Comparison of ENCODE assay signal across 8 mouse cellular contexts in the genomic region with DNA sequence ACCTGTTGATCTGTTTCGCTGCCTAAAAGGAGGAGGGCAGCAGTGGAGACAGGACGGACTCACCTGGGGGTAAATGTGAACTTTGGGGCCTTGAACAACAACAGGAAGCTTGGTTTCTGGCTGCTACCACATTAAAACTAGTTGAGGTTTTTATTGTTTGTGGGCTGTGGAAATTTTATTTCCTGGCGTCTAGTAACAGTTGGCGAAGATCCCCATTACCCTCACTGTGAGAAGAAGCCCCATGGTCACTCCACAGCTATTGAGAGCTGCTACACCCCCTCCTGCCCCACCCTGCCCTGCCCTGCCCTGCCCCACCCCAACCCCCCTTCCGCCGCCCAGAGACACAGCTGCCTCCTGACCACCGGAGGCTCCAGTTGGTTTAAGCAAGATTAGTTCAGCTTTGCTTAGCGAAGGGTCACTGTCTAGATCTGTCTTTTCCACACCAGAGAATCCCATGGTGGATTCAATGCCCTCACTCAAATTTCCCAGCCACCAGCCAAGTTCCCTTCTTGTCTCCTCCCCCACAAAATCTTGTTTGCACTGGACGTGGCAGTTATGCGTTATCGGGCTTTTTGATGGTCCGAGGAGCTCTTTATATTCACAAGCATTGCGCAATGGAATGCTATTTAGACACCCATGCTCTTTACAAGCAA.
DNase-seq lines count a peak whose midpoint lies in the region; ATAC-seq and TF ChIP-seq lines count a peak whose summit lies in the region.

No protein-coding gene starts in this region.

- TF ChIP-seq CTCF in layer of hippocampus, adult 2 months (conservative IDR thresholded peaks at IDR 0.05) = no peak

- no peak for DNase-seq in embryonic facial prominence, embryonic 10.5 days (ENCODE audit: low spot score)
- DNase-seq in neural tube, embryonic 10.5 days (ENCODE audit: extremely low spot score, low spot score) = peak; percentile 13
- DNase-seq in liver, embryonic 11.5 days (ENCODE audit: low spot score) = peak; percentile 32
- DNase-seq in cerebellum, postnatal 10 days = no peak
- no peak for DNase-seq in layer of hippocampus, adult 2 months (ENCODE audit: low spot score in 2 of 2)

- no peaks in the 10 kb centered on the region for H3K27me3 ChIP-seq in embryonic facial prominence, embryonic 13.5 days
- H3K27me3 ChIP-seq in embryonic facial prominence, embryonic 10.5 days (replicated peaks; ENCODE audit: low read depth, poor library complexity, severe bottlenecking) = no peaks in the 10 kb centered on the region
- H3K27me3 ChIP-seq in neural tube, embryonic 15.5 days (replicated peaks) = no peaks in the 10 kb centered on the region
- H3K27me3 ChIP-seq in liver, embryonic 11.5 days (replicated peaks; ENCODE audit: control insufficient read depth, insufficient read depth, low read length) = no peaks in the 10 kb centered on the region
- H3K27me3 ChIP-seq in stomach, embryonic 16.5 days (ENCODE audit: control insufficient read depth, insufficient read depth, low read length) = no peaks in the 10 kb centered on the region

- H3K9me3 ChIP-seq in embryonic facial prominence, embryonic 13.5 days = no peaks in the 10 kb centered on the region
- no peaks in the 10 kb centered on the region for H3K9me3 ChIP-seq in embryonic facial prominence, embryonic 10.5 days
- H3K9me3 ChIP-seq in neural tube, embryonic 15.5 days (replicated peaks) = no peaks in the 10 kb centered on the region
- no peaks in the 10 kb centered on the region for H3K9me3 ChIP-seq in liver, embryonic 11.5 days (ENCODE audit: control insufficient read depth, low read length)
- H3K9me3 ChIP-seq in stomach, embryonic 16.5 days (replicated peaks; ENCODE audit: control insufficient read depth, low read length) = no peaks in the 10 kb centered on the region

- 57% methylated on average over 13 of the region's 13 CpGs for WGBS in embryonic facial prominence, embryonic 13.5 days
- 61% methylated on average over 13 of the region's 13 CpGs for WGBS in embryonic facial prominence, embryonic 10.5 days
- WGBS in neural tube, embryonic 15.5 days = 58% methylated on average over 13 of the region's 13 CpGs
- 40% methylated on average over 13 of the region's 13 CpGs for WGBS in liver, embryonic 11.5 days
- 39% methylated on average over 13 of the region's 13 CpGs for WGBS in stomach, embryonic 16.5 days

- no peaks in the 10 kb centered on the region for H3K36me3 ChIP-seq in embryonic facial prominence, embryonic 13.5 days
- H3K36me3 ChIP-seq in embryonic facial prominence, embryonic 10.5 days (replicated peaks) = no peaks in the 10 kb centered on the region
- H3K36me3 ChIP-seq in neural tube, embryonic 15.5 days = no peaks in the 10 kb centered on the region
- no peaks in the 10 kb centered on the region for H3K36me3 ChIP-seq in liver, embryonic 11.5 days (ENCODE audit: control insufficient read depth, insufficient read depth, low read length)
- H3K36me3 ChIP-seq in stomach, embryonic 16.5 days (ENCODE audit: control insufficient read depth, insufficient read depth, low read length) = no peaks in the 10 kb centered on the region

- H3K9ac ChIP-seq in embryonic facial prominence, embryonic 13.5 days = no peak overlapping the region
- no peak overlapping the region for H3K9ac ChIP-seq in neural tube, embryonic 15.5 days (replicated peaks)
- no peak overlapping the region for H3K9ac ChIP-seq in liver, embryonic 11.5 days (ENCODE audit: low read depth, low read length)
- H3K9ac ChIP-seq in stomach, embryonic 16.5 days (ENCODE audit: low read length) = no peak overlapping the region

- no peak for ATAC-seq in embryonic facial prominence, embryonic 13.5 days (ENCODE audit: insufficient number of reproducible peaks, insufficient read depth, low FRiP score, low TSS enrichment, low read depth)
- ATAC-seq in neural tube, embryonic 15.5 days (ENCODE audit: low FRiP score) = no peak
- 0 out of 2 replicates have a peak, but pooled peaks have one; percentile 35 for ATAC-seq in liver, embryonic 11.5 days (replicated peaks; ENCODE audit: low FRiP score)
- peak; percentile 27; the same call in 1 of the 2 replicates for ATAC-seq in stomach, embryonic 16.5 days (ENCODE audit: insufficient read depth, low FRiP score)

- H3K4me2 ChIP-seq in embryonic facial prominence, embryonic 13.5 days = peak overlapping the region; percentile 47; the same call in 1 of the 2 replicates
- no peak overlapping the region for H3K4me2 ChIP-seq in neural tube, embryonic 15.5 days
- H3K4me2 ChIP-seq in liver, embryonic 11.5 days = peak overlapping the region; percentile 58
- H3K4me2 ChIP-seq in stomach, embryonic 16.5 days (ENCODE audit: low read depth, low read length) = peak overlapping the region; percentile 81

- H3K27ac ChIP-seq in embryonic facial prominence, embryonic 13.5 days = no peak overlapping the region
- no peak overlapping the region for H3K27ac ChIP-seq in embryonic facial prominence, embryonic 10.5 days (replicated peaks)
- no peak overlapping the region for H3K27ac ChIP-seq in neural tube, embryonic 15.5 days (replicated peaks)
- H3K27ac ChIP-seq in liver, embryonic 11.5 days (ENCODE audit: low read depth, low read length) = no peak overlapping the region
- peak overlapping the region; percentile 64 for H3K27ac ChIP-seq in stomach, embryonic 16.5 days (ENCODE audit: low read length)
- H3K27ac ChIP-seq in layer of hippocampus, adult 2 months = no peak overlapping the region

- no peak overlapping the region for H3K4me3 ChIP-seq in embryonic facial prominence, embryonic 13.5 days
- H3K4me3 ChIP-seq in embryonic facial prominence, embryonic 10.5 days = no peak overlapping the region
- no peak overlapping the region for H3K4me3 ChIP-seq in neural tube, embryonic 15.5 days (replicated peaks)
- H3K4me3 ChIP-seq in liver, embryonic 11.5 days (ENCODE audit: low read depth, low read length) = no peak overlapping the region
- H3K4me3 ChIP-seq in stomach, embryonic 16.5 days (replicated peaks; ENCODE audit: low read length) = peak overlapping the region; percentile 40; the same call in 1 of the 2 replicates
- no peak overlapping the region for H3K4me3 ChIP-seq in layer of hippocampus, adult 2 months

- H3K4me1 ChIP-seq in embryonic facial prominence, embryonic 13.5 days = peaks cover 26% of the 10 kb centered on the region
- H3K4me1 ChIP-seq in embryonic facial prominence, embryonic 10.5 days = peaks cover 48% of the 10 kb centered on the region
- peaks cover 19% of the 10 kb centered on the region; the same call in 1 of the 2 replicates for H3K4me1 ChIP-seq in neural tube, embryonic 15.5 days
- peaks cover 8% of the 10 kb centered on the region for H3K4me1 ChIP-seq in liver, embryonic 11.5 days (replicated peaks; ENCODE audit: control insufficient read depth, insufficient read depth, low read length)
- peaks cover 26% of the 10 kb centered on the region for H3K4me1 ChIP-seq in stomach, embryonic 16.5 days (ENCODE audit: control insufficient read depth, insufficient read depth, low read length)

Comparison
In these comparisons a context has a peak if more than half of its experiments do, and no peak if none do; other contexts are left out.
1. ATAC-seq: peak in liver, embryonic 11.5 days (single experiment) and stomach, embryonic 16.5 days (single experiment); none in embryonic facial prominence, embryonic 13.5 days (single experiment) and neural tube, embryonic 15.5 days (single experiment).
2. DNase-seq: peak in neural tube, embryonic 10.5 days (single experiment) and liver, embryonic 11.5 days (single experiment); none in embryonic facial prominence, embryonic 10.5 days (single experiment), cerebellum, postnatal 10 days (0 of 2) and layer of hippocampus, adult 2 months (0 of 2).